Mouse (Mus musculus): Measurements from ENCODE around the gene 2810004N23Rik. TPM values are rescaled to one million over a fixed set of nuclear protein-coding genes. Genes with fewer than 3 reads are reported as not detected.

The 2810004N23Rik gene
- 26.2 and 26.9 TPM in 2 replicates for polyA plus RNA-seq (2015; fragmentation: Nextera tagmentation; extraction: Ambion mirVana)

DNA sequence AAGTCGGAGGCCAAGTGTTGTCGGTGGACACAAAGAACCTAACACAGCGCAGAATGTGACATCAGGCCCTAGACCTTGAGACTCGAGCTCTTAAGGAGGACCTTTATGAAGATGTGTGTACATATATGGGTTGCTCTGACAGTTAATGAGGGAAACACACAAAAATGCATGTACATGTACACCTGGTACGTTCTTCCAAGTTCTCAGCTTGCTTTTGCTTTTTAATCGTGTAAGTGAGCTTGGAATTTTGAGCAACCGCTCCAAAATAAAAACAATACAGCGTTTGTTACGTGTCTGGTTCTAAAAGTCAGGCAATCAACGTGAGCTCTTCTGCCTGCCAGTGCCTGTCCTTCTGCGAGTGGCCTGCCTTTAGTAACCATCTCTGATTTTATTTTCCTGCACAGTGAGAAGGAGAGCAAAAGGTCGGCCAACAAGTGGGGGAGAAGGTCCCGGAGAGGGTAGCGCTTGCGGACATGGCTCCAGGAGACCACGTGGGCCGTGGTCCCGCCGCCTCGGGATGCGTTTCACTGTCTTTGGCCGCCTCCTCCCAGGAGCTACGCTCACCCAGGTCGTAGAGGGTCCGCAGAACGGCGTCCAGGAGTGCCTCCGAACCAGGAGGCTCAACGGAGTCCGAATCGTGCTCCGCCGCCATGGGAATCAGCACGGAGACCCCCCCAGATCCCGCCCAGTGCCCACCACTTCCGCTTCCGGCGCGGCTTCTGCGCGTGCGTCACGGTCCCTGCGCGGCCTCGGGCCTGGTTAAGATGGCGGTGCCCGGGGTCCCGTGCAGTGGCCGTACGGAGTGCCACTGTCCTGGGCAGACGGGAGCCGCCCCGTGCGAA is at the start of gene 2810004N23Rik, which contains the start of gene Gnpat:
TSS of gene 2810004N23Rik (minus strand) at position 800 of the 842 bp plus-strand sequence.
TSS of gene Gnpat (plus strand) at position 713 of the 842 bp plus-strand sequence.
- peaks cover 23% of the 10 kb centered on the region for H3K36me3 ChIP-seq
- peak; percentile 99 for ATAC-seq (ENCODE audit: low FRiP score, low read depth)
- WGBS = 1% methylated on average over 55 of the region's 55 CpGs

DNA sequence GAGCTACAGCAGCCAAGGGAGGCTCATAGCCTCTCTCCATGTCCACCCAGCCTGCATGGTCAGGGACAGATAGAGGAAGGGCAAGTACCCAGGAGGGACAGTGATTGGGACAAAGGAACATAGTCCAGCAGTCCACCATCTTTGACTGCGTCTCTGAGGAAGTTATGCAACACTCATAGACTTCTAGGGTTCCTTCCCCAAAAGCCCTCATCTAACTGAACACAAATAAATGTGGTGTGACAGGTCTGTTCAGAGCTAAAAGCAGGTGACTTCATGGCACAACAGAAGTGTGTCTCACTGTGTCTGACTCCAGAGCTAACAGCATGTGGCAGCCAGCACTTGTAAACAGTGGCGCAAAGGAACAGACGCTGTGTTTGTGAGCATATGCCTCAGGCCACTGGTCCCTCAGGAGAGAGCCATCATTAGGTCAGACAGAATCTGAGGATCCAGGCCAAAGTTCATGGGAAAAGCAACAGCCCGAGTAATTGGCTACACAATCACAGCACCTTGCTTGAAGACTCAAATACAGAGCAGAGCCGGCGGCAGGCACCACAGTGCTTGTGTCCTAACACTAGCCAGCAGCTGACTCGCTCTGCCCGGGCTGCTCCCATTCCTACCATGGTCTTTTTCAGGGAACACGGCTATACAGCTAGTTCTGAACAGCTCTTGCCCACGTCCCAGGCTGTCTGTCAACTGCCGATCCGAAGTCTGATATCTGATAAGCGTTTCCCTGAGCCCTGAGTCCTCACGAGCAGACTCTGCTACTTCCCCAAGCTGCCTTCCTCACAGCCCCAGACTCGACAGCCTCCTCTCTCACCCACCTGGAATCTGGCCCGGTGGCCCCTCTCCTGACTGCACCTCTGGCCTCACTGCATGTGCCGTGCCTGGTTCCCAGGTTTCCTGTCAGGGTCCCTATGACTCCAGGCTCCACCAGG is 49.3 kb upstream of the 2810004N23Rik start:
- Histone ChIP-seq H3K36me3 (peaks cover 62% of the 10 kb centered on the region), H3K27ac (replicated peaks) (no peak overlapping the region), H3K4me2 (no peak overlapping the region), H3K4me1 (replicated peaks) (no peaks in the 10 kb centered on the region), H3K9me3 (no peaks in the 10 kb centered on the region), H3K4me3 (no peak overlapping the region), H3K9ac (no peak overlapping the region), H3K27me3 (no peaks in the 10 kb centered on the region)
- 77% methylated on average over 17 of the region's 17 CpGs for WGBS
- no peak for ATAC-seq (ENCODE audit: low FRiP score, low read depth)

More for the DNA sequence above, at the start of gene 2810004N23Rik, which contains the start of gene Gnpat:
- peaks cover 23% of the 10 kb centered on the region for H3K4me1 ChIP-seq (replicated peaks)
- peak within 1 kb of the TSS; percentile 84 for H3K4me2 ChIP-seq
- no peaks in the 10 kb centered on the region for H3K27me3 ChIP-seq
- H3K9ac ChIP-seq = peak within 1 kb of the TSS; percentile 100
- H3K4me3 ChIP-seq = peak within 1 kb of the TSS; percentile 94
- H3K27ac ChIP-seq (replicated peaks) = peak within 1 kb of the TSS; percentile 94
- no peaks in the 10 kb centered on the region for H3K9me3 ChIP-seq

DNA sequence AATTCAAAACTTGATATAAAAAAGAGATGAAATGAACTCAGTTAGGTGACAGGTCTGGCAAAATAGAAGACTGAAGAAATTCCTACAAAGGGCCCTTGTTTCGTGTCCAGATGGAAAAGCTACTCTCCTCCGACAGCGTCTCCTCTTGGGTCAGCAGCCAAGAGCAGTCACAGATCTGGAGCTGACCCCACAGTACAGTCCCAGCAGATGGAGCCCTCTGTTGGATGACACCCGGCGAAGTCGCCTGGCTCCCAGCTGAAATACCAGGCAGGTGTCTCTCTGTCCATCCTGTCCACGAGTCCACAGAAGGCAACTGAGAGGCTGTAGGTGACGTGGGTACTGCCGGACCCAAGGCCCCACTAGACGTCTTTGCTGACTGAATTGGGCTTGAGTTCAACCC is 47.4 kb upstream of the 2810004N23Rik start:
- Histone ChIP-seq H3K4me1 (replicated peaks) (0 out of 2 replicates have a peak, but pooled peaks cover 2% of the 10 kb centered on the region), H3K27me3 (no peaks in the 10 kb centered on the region), H3K36me3 (peaks cover 68% of the 10 kb centered on the region), H3K9me3 (no peaks in the 10 kb centered on the region), H3K9ac (no peak overlapping the region), H3K27ac (replicated peaks) (no peak overlapping the region), H3K4me2 (no peak overlapping the region), H3K4me3 (no peak overlapping the region)
- WGBS = 86% methylated on average over 10 of the region's 10 CpGs
- no peak for ATAC-seq (ENCODE audit: low FRiP score, low read depth)

DNA sequence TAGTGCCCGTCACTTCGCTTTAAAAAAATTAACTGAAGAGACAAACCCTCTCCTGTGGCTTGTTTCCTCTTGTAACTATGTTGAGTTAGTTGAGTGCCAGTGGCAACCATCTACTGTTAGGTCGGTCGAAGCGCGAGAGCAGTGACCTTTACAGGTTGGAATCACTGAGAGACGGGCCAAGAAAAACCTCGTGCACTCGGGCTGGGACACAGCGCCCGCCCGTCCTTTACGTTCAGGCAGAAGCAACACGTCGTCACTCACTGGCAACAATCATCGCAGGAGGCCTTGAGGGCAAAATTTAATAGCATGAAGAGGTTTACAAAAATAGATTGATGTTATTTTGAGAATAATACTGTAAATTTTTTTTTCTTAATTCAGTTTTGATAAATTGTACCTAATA is 47.0 kb upstream of the 2810004N23Rik start:
- Histone ChIP-seq H3K27me3 (no peaks in the 10 kb centered on the region), H3K4me2 (no peak overlapping the region), H3K9me3 (no peaks in the 10 kb centered on the region), H3K27ac (replicated peaks) (no peak overlapping the region), H3K36me3 (peaks cover 64% of the 10 kb centered on the region), H3K4me3 (no peak overlapping the region), H3K4me1 (replicated peaks) (0 out of 2 replicates have a peak, but pooled peaks cover 3% of the 10 kb centered on the region), H3K9ac (no peak overlapping the region)
- no peak for ATAC-seq (ENCODE audit: low FRiP score, low read depth)
- 95% methylated on average over 16 of the region's 16 CpGs for whole genome bisulfite sequencing

DNA sequence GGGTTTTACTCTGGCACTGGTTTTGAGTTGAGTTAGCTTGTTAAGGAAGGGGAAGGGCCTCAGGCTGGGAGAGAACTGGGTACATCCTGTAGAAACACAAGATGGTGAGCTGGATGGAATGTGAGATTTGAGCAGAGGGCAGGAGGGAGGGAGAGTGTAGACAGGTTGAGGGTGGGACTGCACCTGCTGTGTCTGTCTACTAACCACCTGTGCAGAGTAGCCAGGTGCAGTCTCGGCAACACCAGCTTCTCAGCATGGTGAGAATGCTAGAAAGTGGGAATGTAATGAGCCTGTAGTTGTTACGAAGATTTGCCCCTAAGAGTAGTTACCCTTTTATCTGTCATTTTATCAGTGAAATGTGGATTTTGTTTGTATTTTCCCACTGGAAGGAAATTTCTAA is 42.6 kb upstream of the 2810004N23Rik start:
- ATAC-seq (ENCODE audit: low FRiP score, low read depth) = no peak
- WGBS = 95% methylated on average over 2 of the region's 2 CpGs
- Histone ChIP-seq H3K9me3 (no peaks in the 10 kb centered on the region), H3K27me3 (no peaks in the 10 kb centered on the region), H3K4me3 (no peak overlapping the region), H3K4me2 (no peak overlapping the region), H3K36me3 (peaks cover 62% of the 10 kb centered on the region), H3K9ac (no peak overlapping the region), H3K27ac (replicated peaks) (no peak overlapping the region), H3K4me1 (replicated peaks) (0 out of 2 replicates have a peak, but pooled peaks cover 3% of the 10 kb centered on the region)

DNA sequence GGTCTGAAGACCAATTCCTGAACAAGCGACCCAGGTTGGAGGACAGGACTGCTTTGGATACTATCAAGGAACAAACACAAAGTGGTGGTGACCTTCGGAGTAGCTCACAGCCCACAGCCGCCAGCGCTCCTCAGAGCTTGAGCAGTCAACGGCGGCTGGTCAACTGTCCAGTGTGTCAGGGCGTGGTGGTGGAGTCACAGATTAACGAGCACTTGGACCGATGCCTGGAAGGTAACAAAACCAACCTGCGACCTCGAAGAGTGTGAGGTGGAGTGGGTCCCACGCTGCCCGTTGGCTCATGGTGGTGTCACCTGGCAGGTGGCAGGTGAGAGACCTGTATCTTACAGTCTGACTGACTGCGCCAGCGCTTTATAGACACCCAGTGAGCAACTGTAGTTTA is 40.3 kb upstream of the 2810004N23Rik start:
- no peak for ATAC-seq (ENCODE audit: low FRiP score, low read depth)
- WGBS = 96% methylated on average over 15 of the region's 15 CpGs
- H3K27ac ChIP-seq (replicated peaks) = no peak overlapping the region

DNA sequence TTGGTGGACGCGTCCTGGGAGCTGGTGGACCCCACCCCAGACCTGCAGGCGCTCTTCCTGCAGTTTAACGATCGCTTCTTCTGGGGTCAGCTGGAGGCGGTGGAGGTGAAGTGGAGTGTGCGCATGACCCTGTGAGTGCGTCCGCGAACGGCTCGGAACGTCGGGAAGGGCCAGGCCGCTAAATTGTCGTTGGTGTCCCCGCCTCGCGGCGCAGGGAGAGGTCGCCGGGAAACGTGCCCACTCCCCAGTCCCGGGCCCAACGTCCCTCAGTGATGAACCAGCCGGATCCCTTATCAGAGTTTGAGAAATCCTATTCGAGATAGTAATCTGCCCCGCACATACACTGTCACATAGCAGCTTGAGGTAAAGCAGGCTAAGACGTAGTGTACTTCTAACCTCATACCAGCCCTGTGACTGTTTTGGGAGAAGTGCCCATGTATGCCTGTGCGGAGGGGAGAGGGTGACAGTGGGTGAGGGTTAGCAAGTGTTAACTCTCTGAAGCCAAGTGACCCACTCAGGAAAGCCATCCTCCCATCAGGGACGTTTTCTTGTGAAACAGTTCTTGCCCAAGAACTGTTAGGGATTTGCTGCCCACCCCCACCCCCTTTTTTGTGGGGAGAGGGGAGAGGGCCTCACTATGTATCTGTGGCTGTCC is 35.5 kb upstream of the 2810004N23Rik start:
- Histone ChIP-seq H3K36me3 (peaks cover 52% of the 10 kb centered on the region), H3K4me2 (peak overlapping the region; percentile 90), H3K27ac (replicated peaks) (peak overlapping the region; percentile 85), H3K27me3 (no peaks in the 10 kb centered on the region), H3K4me3 (peak overlapping the region; percentile 84), H3K4me1 (replicated peaks) (peaks cover 44% of the 10 kb centered on the region), H3K9me3 (no peaks in the 10 kb centered on the region), H3K9ac (peak overlapping the region; percentile 69)
- 9% methylated on average over 31 of the region's 31 CpGs for WGBS
- ATAC-seq (ENCODE audit: low FRiP score, low read depth) = no peak

More for the DNA sequence above, 40.3 kb upstream of the 2810004N23Rik start:
- no peak overlapping the region for H3K9ac ChIP-seq
- H3K4me1 ChIP-seq (replicated peaks) = peaks cover 17% of the 10 kb centered on the region
- peaks cover 55% of the 10 kb centered on the region for H3K36me3 ChIP-seq
- no peaks in the 10 kb centered on the region for H3K27me3 ChIP-seq
- no peaks in the 10 kb centered on the region for H3K9me3 ChIP-seq
- H3K4me3 ChIP-seq = no peak overlapping the region
- no peak overlapping the region for H3K4me2 ChIP-seq

DNA sequence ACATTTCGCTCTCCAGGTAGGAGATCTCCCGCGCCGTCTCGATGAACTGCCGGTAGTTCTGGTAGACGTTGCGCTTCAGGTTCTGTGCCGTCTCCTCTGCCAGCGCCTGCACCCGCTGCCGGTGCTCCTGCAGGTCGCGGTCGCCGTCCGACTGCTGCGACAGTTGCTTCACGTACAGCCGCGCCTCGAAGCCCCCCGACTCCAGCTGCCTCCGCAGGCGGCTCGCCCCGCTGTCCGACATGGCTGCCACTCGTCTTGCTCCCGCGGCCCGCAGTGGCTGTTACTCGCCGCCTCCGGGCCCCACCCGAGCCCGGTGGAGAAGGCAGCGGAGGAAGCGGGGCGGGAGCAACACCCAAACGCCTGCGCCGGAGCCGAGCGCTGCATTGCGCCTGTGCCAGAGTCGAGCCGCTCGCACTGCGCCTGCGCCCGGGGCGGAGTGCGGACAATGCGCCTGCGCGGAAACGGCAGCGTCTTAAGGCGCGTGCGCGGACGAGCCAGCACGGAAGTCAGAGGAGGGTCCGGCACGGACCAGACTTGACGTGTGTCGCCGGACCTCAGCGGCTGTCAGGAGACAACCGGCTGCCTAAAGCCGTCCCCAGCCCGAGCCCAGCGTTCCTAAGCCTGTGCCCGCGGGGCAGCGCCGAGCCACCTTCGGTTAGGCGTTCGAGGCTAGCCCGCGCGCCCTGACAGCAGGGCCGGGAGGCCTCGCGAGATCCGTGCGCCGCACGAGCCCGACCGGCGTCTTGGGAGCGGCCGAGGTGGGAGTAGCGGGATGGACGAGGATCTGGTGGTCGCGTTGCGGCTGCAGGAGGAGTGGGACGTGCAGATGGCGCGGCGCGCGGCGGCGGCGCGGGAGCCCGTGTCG is 34.7 kb upstream of the 2810004N23Rik start, which contains the start of the genes Exoc8 and Sprtn:
TSS of gene Exoc8 (minus strand) at position 320 of the 865 bp plus-strand sequence.
TSS of gene Sprtn (plus strand) at position 501 of the 865 bp plus-strand sequence.
- peaks cover 50% of the 10 kb centered on the region for H3K4me1 ChIP-seq (replicated peaks)
- H3K36me3 ChIP-seq = peaks cover 44% of the 10 kb centered on the region
- H3K4me3 ChIP-seq = peak within 1 kb of the TSS; percentile 84
- H3K4me2 ChIP-seq = peak within 1 kb of the TSS; percentile 90
- no peaks in the 10 kb centered on the region for H3K9me3 ChIP-seq
- ATAC-seq (ENCODE audit: low FRiP score, low read depth) = peak; percentile 92
- no peaks in the 10 kb centered on the region for H3K27me3 ChIP-seq
- H3K9ac ChIP-seq = peak within 1 kb of the TSS; percentile 85
- WGBS = under 1% methylated on average over 109 of the region's 114 CpGs
- H3K27ac ChIP-seq (replicated peaks) = peak within 1 kb of the TSS; percentile 85

DNA sequence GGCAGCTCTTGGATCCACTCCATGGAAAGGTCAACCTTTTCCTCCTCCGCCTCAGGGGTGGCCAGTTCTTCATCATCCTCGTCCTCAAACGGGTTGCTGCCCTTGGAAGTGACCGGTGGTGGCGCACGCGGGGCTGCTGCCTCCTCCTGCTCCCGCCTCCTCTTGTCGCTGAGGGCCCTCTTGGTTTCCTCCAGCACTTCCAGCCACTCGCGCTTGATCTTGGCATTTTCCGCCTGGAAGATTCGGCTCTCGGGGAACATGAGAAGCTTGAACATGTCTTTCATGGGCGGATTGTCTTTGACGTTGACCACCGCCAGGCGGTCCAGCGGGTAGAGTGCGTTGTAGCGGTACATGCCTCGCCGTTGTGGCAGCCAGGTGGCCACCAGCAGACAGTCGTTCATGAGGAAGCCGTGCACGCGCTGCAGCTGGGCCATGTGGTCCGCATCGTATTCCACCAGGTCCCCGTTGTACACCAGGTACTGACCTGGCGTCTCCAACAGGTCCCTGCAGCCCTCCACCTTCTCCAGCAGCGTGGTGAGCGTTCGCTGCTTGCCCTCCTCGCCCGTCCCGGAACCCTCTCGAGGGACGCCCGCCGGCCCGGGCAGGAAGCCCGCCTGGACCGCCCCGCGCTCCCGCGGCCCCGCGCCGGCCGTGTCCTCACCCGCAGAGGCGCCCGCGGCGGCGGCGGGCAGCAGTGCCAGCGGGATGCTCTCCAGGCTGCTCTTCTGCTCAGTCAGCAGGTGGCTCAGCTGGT is 33.9 kb upstream of the 2810004N23Rik start:
- Histone ChIP-seq H3K4me3 (peak overlapping the region; percentile 84), H3K9ac (peak overlapping the region; percentile 85), H3K27ac (replicated peaks) (peak overlapping the region; percentile 85), H3K4me1 (replicated peaks) (peaks cover 50% of the 10 kb centered on the region), H3K36me3 (peaks cover 36% of the 10 kb centered on the region), H3K27me3 (no peaks in the 10 kb centered on the region), H3K9me3 (no peaks in the 10 kb centered on the region), H3K4me2 (peak overlapping the region; percentile 90)
- ATAC-seq (ENCODE audit: low FRiP score, low read depth) = peak; percentile 54
- WGBS = 1% methylated on average over 55 of the region's 60 CpGs

DNA sequence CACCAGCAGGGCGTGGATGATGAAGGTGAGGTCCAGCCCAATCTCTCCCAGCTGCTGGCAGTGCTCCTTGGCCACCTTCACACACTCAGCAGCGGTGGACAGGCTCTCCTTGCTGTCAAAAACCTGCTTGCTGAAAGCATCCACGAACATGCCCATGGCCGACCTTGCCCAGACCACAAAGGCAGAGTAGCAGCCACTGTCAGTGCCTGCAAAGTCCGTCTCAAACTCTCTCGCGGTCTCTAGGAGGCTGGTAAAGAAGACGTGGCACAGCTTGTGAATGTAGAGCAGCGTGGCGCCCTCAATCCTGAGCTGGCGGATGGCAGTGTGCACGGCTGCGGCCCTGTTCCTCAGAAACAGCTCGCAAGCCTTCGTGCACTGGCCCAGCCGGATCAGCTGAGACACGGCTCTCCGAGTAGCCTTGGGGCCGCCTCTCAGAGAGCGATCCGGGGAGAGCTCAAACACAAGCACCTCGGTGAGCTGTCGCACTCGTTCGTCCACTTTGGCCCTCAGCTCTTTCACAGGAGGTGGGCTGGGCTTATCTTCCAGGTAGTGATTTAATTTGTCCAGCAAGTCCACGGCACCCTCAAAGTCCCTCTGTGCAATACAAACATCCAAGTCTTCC is 33.2 kb upstream of the 2810004N23Rik start:
- Histone ChIP-seq H3K4me3 (peak overlapping the region; percentile 84), H3K9ac (peak overlapping the region; percentile 85; the same call in 1 of the 2 replicates), H3K4me1 (replicated peaks) (peaks cover 50% of the 10 kb centered on the region), H3K9me3 (no peaks in the 10 kb centered on the region), H3K27ac (replicated peaks) (peak overlapping the region; percentile 85), H3K36me3 (peaks cover 32% of the 10 kb centered on the region), H3K4me2 (peak overlapping the region; percentile 90), H3K27me3 (no peaks in the 10 kb centered on the region)
- WGBS = 84% methylated on average over 26 of the region's 26 CpGs
- no peak for ATAC-seq (ENCODE audit: low FRiP score, low read depth)
